Mouse (Mus musculus) liver, embryonic 16.5 days (tissue): ENCODE results near the gene Eif4e2. TPM values are rescaled to one million over a fixed set of nuclear protein-coding genes. Genes with fewer than 3 reads are reported as not detected.

Experiments
- polyA plus RNA-seq: library from polyadenylated mRNA; unstranded; fragments of >200 nt; fragmentation: Nextera tagmentation; extraction: Ambion mirVana; gene quantifications from 2 replicates; pipeline ENCODE4 v1.2.1, GENCODE M21; 2015

The Eif4e2 gene
- polyA plus RNA-seq, 1 experiment from 2014 or later = 64.2 TPM

Other genes with a start within 250 kb of the Eif4e2 start
- gene Alppl2, start 124.0 kb upstream of the Eif4e2 start, polyA plus RNA-seq = not detected in 2 replicates
- 2.4 TPM in 1 of 2 replicates, not detected in the other for gene Alpi, start 112.3 kb upstream of the Eif4e2 start, polyA plus RNA-seq
- gene Akp3, start 88.9 kb upstream of the Eif4e2 start, polyA plus RNA-seq = not detected in 2 replicates
- 0.04 TPM in 1 of 2 replicates, not detected in the other for gene Ecel1, start 57.4 kb upstream of the Eif4e2 start, polyA plus RNA-seq
- not detected in 2 replicates for gene Prss56, start 30.6 kb upstream of the Eif4e2 start, polyA plus RNA-seq
- gene Chrnd, start 23.3 kb upstream of the Eif4e2 start, polyA plus RNA-seq = 0.07 and 0.39 TPM in 2 replicates
- 0.18 and 0.99 TPM in 2 replicates for gene Chrng, start 9.3 kb upstream of the Eif4e2 start, polyA plus RNA-seq
- gene Efhd1, start 50.4 kb downstream of the Eif4e2 start, polyA plus RNA-seq = 0.09 and 0.19 TPM in 2 replicates
- 17.3 and 17.9 TPM in 2 replicates for gene Gigyf2, start 113.1 kb downstream of the Eif4e2 start, polyA plus RNA-seq
- 0.25 and 0.48 TPM in 2 replicates for gene Kcnj13, start 180.8 kb downstream of the Eif4e2 start, polyA plus RNA-seq